Mouse (Mus musculus) liver, postnatal 0 days (tissue): ENCODE data around the gene Cd300ld.

Experiments used
- CTCF ChIP-seq: sonication (generic); IDR thresholded peaks from 2 replicates; pipeline ENCODE4 v1.5.1; 2016; ENCODE audit warnings: antibody characterized with exemption, low read depth
- EP300 ChIP-seq: IDR thresholded peaks from 2 replicates; pipeline ENCODE4 v1.6.1; 2016; ENCODE audit warnings: antibody characterized with exemption, low read depth, mild to moderate bottlenecking

DNA sequence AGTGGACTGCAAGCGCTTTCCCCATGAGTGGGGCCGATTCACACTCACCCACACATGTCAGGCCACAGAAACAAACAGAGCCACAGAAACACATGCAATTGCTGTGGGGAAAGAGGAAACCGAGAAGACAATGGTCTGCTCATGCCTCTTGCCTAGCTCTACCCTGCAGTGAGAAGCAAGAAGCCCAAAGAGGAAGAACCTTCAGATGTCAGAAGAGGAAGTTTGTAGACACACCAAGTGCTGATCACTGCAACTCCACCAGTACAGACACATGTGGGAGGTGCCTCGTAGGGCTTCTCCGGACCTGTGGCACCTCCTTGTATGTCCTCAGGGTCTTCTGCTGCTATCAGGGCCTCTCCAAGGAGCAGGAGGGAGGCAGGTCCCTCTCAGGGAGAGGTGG lies 14.3 kb upstream of the Cd300ld start:
- TF ChIP-seq CTCF (no peak), EP300 (no peak)
